Mouse (Mus musculus) liver, adult 2 months (tissue): ENCODE measurements at regions not wholly inside any gene's neighbourhood (a gene's known extent, or its start where the extent isn't known, plus 50 kb on each side); places are given as distances from the start of the nearest gene placed in this dataset.

Experiments
- CTCF ChIP-seq: fragments of 200-500 bp; IDR thresholded peaks from 2 replicates; pipeline ENCODE4 v1.5.1; 2011; ENCODE audit warnings: low read depth, low read length, control low read depth
- POLR2A ChIP-seq: fragments of 200-500 bp; IDR thresholded peaks from 2 replicates; pipeline ENCODE4 v1.6.1; 2011; ENCODE audit warnings: low read length, control low read depth; ENCODE audit not compliant: insufficient read depth; ENCODE audit errors: extremely low read depth

DNA sequence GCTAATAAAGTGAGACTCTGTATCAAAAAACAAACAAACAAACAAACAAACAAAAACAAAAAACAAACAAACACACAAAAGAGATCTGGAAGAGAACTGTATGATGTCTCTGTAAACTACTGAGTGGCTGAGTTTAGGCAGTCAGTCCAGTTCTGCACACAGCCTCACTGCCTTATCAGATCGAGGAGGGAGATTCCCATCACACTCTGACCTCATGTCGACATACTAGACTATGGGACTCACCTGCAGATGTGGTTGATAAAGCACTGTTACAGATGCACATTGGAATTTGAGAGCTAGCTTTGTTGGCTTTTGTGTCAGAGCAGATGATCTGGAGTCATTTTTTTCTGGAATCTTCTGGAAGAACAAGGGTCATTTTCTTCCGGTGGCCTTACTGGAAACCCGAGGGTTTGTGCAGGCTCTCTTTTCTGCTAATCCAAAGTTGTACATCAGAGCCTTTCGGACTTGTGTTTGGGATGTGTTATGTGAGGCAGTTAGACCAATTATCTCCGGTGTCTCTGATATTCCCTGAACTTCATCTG lies 135.6 kb upstream of the Nrip1 start:
- TF ChIP-seq CTCF = no peak
- no peak for TF ChIP-seq POLR2A
